Mouse (Mus musculus): ENCODE results near the gene Tuba1b. TPM values are rescaled to one million over a fixed set of nuclear protein-coding genes. Genes with fewer than 3 reads are reported as not detected.
"Not testable (repeated sequence)": the region's sequence is repeated elsewhere in the genome, so short reads cannot be mapped to it uniquely, and the experiment has no call there.

The Tuba1b gene
- total RNA-seq, 4 experiments from 2014 or later = 12.6 to 24.6 (median 20.3) TPM

GRCm38 (mm10) chr15:98927566-98927965 is 6.8 kb downstream of the Tuba1b start:
- DNase-seq (ENCODE audit: low spot score in 2 of 2) = no peak

GRCm38 (mm10) chr15:98924682-98925081 is 9.7 kb downstream of the Tuba1b start:
- no peak for DNase-seq (ENCODE audit: low spot score in 2 of 2)

DNA sequence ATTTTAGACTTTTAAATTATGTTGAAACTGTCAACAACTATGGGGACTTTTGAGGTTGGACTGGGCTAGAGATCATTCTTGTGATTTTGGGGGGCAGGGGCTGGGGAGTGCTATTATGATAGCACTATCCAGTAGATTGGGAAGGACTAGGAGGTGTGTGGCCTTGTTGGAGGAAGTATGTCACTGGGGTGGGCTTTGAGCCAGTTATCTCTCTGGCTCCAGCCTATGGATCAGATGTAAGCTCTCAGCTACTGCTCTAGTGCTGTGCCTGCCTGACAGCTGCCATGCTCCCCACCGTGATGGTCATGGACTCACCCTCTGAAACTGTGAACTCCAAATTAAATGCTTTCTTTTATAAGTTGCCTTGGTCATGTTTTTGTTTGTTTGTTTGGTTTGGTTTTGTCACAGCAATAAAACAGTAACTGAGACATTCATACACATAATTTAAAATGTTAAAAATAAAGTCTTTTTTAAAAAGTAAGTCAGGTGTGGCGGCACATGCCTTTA is 11.3 kb downstream of the Tuba1b start:
- no peak for DNase-seq (ENCODE audit: low spot score in 2 of 2)

GRCm38 (mm10) chr15:98922581-98922980 is 11.8 kb downstream of the Tuba1b start:
- no peak for DNase-seq (ENCODE audit: low spot score in 2 of 2)

DNA sequence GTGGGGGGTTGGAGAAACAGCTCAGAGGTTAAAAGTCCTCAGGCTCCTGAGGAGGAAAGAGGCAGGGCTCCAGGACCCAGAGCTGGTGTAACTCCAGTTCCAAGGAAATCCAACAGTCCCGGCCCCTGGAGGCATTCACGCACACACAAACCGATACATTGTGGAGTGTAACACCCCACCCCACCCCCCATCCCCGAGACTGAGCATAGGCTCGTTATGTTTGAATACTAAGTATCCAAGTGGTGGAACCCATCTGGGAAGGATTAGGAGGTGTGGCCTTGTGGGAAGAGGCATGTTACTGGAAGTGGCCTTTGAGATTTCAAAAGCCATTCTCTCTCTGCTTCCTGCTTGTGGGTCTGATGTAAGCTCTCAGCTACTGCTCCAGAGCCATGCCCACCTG is 12.9 kb downstream of the Tuba1b start:
- DNase-seq (ENCODE audit: low spot score in 2 of 2) = no peak

GRCm38 (mm10) chr15:98918499-98918895 is 15.9 kb downstream of the Tuba1b start:
- not testable (repeated sequence) for DNase-seq (ENCODE audit: low spot score in 2 of 2)

GRCm38 (mm10) chr15:98917538-98918498 is 16.5 kb downstream of the Tuba1b start, which contains the start of gene Lmbr1l:
TSS of gene Lmbr1l (minus strand) at chr15:98918231.
- DNase-seq (ENCODE audit: low spot score in 2 of 2) = peak; percentile 98 to 99

DNA sequence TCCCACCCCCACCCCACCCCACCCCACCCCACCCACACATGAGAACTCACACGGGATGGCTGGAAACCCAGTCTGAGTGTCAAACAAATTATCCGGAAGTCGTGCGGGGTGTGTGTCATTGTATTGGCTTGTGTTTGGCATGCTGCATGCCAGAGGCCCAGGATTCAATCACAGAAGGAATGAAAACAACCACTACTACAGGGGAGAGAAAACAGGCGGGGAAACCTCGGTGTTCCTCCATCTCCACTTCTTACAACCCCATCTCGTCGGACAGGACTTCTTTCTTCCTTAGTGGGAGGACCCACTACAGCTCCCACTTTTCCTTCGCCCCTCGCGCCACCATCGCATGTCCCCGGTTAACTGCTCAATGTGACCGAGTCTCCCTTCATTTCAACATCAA is 17.3 kb downstream of the Tuba1b start:
- no peak for DNase-seq (ENCODE audit: low spot score in 2 of 2)

DNA sequence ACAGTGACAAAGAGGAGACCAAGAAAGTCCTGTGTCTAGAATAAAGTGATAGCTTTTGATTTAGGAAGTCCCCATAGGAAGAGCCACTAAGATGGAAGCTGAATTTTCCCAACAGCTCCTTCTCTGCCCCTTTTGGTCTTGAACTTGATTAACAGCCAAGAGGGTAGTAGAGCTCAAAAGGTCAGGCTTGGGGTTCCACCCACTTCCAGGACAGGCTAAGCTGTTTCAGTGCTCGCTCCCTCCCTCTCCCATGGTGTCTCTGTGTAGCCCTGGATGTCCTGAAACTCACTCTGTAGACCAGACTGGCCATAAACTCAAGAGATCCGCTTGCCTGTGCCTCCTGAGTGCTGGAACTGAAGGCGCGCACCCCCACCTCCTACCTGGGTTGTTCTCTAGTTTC is 18.3 kb downstream of the Tuba1b start:
- DNase-seq (ENCODE audit: low spot score in 2 of 2) = no peak

GRCm38 (mm10) chr15:98914903-98915302 is 19.5 kb downstream of the Tuba1b start:
- DNase-seq (ENCODE audit: low spot score in 2 of 2) = no peak

GRCm38 (mm10) chr15:98904692-98905091 is 29.7 kb downstream of the Tuba1b start:
- DNase-seq (ENCODE audit: low spot score in 2 of 2) = no peak

- no peak for DNase-seq (ENCODE audit: low spot score in 2 of 2)
These were observed 31.8 kb downstream of the Tuba1b start for GRCm38 (mm10) chr15:98902600-98902999.

- no peak for DNase-seq (ENCODE audit: low spot score in 2 of 2)
These were observed 32.8 kb downstream of the Tuba1b start for GRCm38 (mm10) chr15:98901530-98901929.

GRCm38 (mm10) chr15:98897928-98898800 is 36.2 kb downstream of the Tuba1b start, which contains the start of gene Dhh:
TSS of gene Dhh (minus strand) at chr15:98898540.
- DNase-seq (ENCODE audit: low spot score in 2 of 2) = no peak

DNA sequence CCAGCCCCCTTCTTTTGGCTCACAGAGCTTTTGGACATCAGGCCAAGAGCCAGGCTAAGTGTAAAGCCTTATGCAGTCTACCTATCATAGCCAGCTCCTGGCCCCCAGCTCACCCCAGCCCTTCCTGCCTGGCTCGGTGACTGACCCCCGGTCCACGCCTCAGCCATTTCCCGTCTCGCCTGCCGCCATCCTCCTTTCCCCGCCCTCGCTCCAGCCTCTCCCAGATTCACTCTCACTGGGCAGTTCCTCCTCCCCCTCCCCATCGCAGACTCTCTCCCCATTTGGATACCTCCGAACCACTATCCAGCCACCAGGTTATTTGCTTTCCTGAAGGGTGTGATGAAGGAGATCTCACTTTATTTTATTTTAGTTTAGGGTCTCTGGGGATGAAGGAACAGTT is 36.9 kb downstream of the Tuba1b start:
- no peak for DNase-seq (ENCODE audit: low spot score in 2 of 2)

DNA sequence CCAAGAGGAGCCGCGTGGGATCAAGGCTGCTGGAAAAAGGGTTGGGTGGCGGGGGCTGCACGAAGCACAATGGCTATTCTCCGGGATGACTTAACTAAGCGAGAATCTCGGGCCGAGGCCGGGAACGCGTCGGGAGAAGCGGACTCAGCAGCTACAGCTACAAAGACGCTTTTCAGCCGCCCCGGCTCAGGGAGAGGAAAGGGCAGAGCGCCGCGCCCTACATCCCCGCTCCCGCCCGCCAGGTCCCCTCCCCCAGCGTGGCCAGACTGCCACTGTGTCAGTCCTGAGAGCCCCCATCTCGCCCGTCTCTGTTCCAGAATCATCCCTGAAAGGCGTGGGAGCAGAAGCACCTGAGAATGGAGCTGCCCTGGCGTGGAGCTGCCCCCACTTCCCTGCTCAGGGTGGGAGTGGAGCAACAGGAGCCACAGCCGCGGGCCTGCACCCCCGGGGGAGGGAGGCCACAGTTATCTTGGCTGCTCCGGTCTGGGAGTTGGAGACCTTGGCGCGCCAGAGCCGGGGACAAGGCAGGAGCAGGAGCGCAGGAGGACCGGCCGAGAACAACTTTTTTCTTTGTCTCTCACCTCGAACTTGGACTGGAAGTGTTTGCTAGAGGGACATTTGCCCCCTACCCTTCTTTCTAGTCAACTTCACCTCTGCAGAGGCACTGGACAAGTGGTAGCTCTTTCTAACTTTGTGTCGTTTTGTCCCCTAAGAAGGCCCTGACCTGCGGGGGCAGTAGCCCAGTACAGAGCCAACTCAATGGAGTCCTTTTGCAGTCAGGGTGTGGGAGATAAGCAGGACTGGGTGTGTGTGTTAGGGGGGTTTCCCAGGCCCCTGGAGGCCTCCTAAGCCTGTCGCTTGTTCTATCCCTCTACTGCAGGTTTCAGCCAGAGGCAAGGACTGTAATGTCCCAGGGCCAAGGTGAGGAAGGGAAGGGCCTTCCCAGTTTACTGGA is 38.5 kb downstream of the Tuba1b start:
- no peak for DNase-seq (ENCODE audit: low spot score in 2 of 2)

GRCm38 (mm10) chr15:98894746-98895634 is 39.4 kb downstream of the Tuba1b start:
- DNase-seq (ENCODE audit: low spot score in 2 of 2) = no peak

DNA sequence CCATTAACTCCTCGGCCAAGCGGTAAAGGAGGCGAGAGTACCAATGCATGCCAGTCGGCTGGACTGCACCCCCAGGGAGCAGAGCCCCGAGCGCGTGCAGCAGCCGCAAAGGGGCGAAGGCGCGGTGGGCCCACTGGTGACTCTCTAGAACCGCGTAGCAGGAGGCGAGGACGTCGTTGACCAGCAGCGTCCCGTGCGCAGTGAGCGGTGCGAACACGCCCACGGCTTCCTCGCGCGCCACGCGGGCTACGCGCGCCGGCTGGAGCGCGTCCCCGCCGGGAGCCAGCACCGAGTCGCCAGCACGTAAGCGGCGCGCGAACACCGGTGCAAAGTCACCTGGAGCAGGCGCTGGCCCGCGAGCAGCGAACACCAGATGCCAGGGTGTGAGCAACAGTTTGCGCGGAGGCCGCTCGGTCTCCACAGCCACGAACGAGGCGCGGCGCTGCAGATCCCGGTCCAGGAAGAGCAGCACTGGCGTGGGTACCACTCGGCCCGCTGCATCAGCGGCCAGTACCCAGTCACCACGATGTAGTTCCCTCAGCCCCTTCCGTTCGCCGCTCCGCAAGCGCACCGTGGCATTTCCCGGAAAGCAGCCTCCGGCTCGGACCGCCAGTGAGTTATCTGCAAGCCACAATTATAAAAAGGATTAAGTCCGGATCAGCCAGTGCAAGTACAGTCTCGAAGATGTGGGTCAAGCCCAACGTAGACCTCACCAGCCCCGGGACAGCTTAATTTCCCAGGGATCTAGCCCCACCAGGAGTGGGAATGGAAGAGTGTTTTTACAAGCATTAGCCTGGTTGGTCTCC is 40.2 kb downstream of the Tuba1b start, which contains the start of gene Rhebl1:
TSS of gene Rhebl1 (minus strand) at position 601 of the 806 bp plus-strand sequence.
- DNase-seq (ENCODE audit: low spot score in 2 of 2) = no peak

- DNase-seq (ENCODE audit: low spot score in 2 of 2) = no peak
These were observed 41.3 kb downstream of the Tuba1b start for GRCm38 (mm10) chr15:98893036-98893435.

Measured in gastrocnemius, adult 8-10 months (tissue).